Mouse (Mus musculus): ENCODE results near the gene Zfp61. TPM values are rescaled to one million over a fixed set of nuclear protein-coding genes. Genes with fewer than 3 reads are reported as not detected.

Gene Zfp61
- total RNA-seq (2014; rRNA removed; ENCODE audit: low replicate concordance) (3.4 and 14.6 TPM in 2 replicates), polyA plus RNA-seq (2015; fragmentation: Nextera tagmentation; extraction: Ambion mirVana) (6.7 and 6.8 TPM in 2 replicates)

DNA sequence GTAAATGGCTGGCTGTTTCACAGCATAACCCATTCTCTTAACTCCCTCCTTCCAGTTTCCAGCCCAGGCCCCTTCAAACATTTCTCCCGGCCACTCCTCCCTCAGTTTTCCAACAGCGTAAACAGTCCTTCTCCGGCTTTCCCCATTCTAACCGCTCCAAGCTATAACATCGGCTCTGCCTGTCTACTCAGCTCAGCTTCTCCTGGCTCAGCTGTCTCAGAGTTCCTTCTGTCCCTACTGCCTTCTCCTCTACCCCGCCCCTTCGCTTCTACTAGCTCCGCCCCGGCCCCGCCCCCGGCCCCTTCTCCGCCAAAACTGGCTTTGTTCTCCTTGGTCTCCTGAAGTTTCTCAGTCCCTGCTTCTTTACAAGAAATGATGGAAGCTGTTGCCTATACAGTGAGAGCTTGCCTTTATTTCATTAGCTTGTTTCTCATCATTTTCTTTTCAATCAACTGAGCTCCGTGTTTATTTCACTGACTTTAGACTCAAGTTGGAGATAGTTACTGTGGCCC is at the start of gene Zfp61:
TSS of gene Zfp61 (minus strand) at position 462 of the 512 bp plus-strand sequence.
- no peak within 1 kb of the TSS for H3K9ac ChIP-seq (replicated peaks; ENCODE audit: low read depth, low read length)
- no peak within 1 kb of the TSS for H3K27ac ChIP-seq (ENCODE audit: low read depth)
- ATAC-seq (ENCODE audit: insufficient read depth, low read depth): 0 out of 2 replicates have a peak, but pooled peaks have one; percentile 19

DNA sequence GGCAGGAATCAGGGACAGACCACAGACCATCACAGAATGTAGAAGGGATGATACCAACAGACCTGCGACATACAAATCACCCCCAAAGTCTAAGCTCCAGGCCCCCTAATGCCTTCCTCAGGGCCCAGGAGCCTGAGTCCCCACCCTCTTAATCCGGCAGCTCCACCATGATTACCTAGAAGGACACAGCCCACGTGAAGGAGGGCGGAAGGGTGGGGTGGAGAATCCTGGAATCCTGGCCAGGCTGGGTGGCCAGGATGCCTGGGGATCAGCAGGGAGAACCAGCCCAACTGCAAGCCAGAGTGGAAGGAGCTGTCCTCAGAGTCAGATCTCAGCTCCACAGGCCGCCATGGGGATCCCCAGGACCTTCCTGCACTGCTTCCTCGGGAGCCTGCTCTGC is 47.9 kb upstream of the Zfp61 start, which contains the start of gene Lypd5:
TSS of gene Lypd5 (plus strand) at position 301 of the 400 bp plus-strand sequence.
- no peaks in the 10 kb centered on the region for H3K27me3 ChIP-seq (ENCODE audit: control insufficient read depth, insufficient read depth, low read length)
- 31% methylated on average over 6 of the region's 6 CpGs for WGBS
- H3K36me3 ChIP-seq (replicated peaks; ENCODE audit: control insufficient read depth, insufficient read depth, low read length): no peaks in the 10 kb centered on the region
- no peak within 1 kb of the TSS for H3K4me3 ChIP-seq (ENCODE audit: low read depth, low read length)
- no peak within 1 kb of the TSS for H3K4me2 ChIP-seq (ENCODE audit: low read depth, low read length)
- H3K27ac ChIP-seq (ENCODE audit: low read depth): no peak within 1 kb of the TSS
- no peak for DNase-seq (ENCODE audit: low spot score)
- TF ChIP-seq EP300 (IDR thresholded peaks at IDR 0.05; ENCODE audit: low read depth) (no peak), CTCF (IDR thresholded peaks at IDR 0.05; ENCODE audit: low read depth) (no peak)
- H3K9me3 ChIP-seq (replicated peaks; ENCODE audit: control insufficient read depth, low read length): no peaks in the 10 kb centered on the region
- no peaks in the 10 kb centered on the region for H3K4me1 ChIP-seq (ENCODE audit: control insufficient read depth, insufficient read depth)
- no peak for ATAC-seq (ENCODE audit: insufficient read depth, low read depth)
- H3K9ac ChIP-seq (replicated peaks; ENCODE audit: low read depth, low read length): no peak within 1 kb of the TSS

More for the DNA sequence above, at the start of gene Zfp61:
- peaks cover 4% of the 10 kb centered on the region for H3K4me1 ChIP-seq (ENCODE audit: control insufficient read depth, insufficient read depth)
- peak within 1 kb of the TSS; percentile 71 for H3K4me3 ChIP-seq (ENCODE audit: low read depth, low read length)
- peak; percentile 51 for DNase-seq (ENCODE audit: low spot score)
- H3K36me3 ChIP-seq (replicated peaks; ENCODE audit: control insufficient read depth, insufficient read depth, low read length): peaks cover 11% of the 10 kb centered on the region
- H3K9me3 ChIP-seq (replicated peaks; ENCODE audit: control insufficient read depth, low read length): no peaks in the 10 kb centered on the region
- TF ChIP-seq CTCF (IDR thresholded peaks at IDR 0.05; ENCODE audit: low read depth): no peak
- no peak for TF ChIP-seq EP300 (IDR thresholded peaks at IDR 0.05; ENCODE audit: low read depth)
- WGBS: 2% methylated on average over 13 of the region's 13 CpGs
- peak within 1 kb of the TSS; percentile 86 for H3K4me2 ChIP-seq (ENCODE audit: low read depth, low read length)
- H3K27me3 ChIP-seq (ENCODE audit: control insufficient read depth, insufficient read depth, low read length): no peaks in the 10 kb centered on the region

DNA sequence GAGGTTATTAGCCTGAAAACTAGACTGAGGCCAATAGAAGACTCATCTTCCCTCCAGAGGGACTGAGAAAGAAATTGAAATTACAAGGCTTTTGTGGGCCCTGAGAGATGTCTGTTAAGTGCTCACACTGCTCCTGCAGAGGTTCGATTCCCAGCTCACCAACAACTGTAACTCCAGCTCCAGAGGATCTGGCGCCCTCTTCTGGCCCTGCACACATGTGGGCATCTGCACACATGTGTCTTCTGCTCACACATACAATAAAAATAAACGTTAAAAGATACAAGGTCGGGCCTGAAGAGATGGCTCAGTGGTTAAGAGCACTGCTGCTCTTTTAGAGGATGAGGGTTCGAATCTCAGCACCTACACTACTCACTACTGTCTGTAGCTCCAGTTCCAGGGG is 45.4 kb upstream of the Zfp61 start:
- H3K27me3 ChIP-seq (ENCODE audit: control insufficient read depth, insufficient read depth, low read length): no peaks in the 10 kb centered on the region
- no peak overlapping the region for H3K4me3 ChIP-seq (ENCODE audit: low read depth, low read length)
- H3K4me1 ChIP-seq (ENCODE audit: control insufficient read depth, insufficient read depth): no peaks in the 10 kb centered on the region
- ATAC-seq (ENCODE audit: insufficient read depth, low read depth) (no peak), DNase-seq (ENCODE audit: low spot score) (no peak)
- H3K36me3 ChIP-seq (replicated peaks; ENCODE audit: control insufficient read depth, insufficient read depth, low read length): no peaks in the 10 kb centered on the region
- no peak overlapping the region for H3K27ac ChIP-seq (ENCODE audit: low read depth)
- no peaks in the 10 kb centered on the region for H3K9me3 ChIP-seq (replicated peaks; ENCODE audit: control insufficient read depth, low read length)
- no peak overlapping the region for H3K4me2 ChIP-seq (ENCODE audit: low read depth, low read length)
- no peak overlapping the region for H3K9ac ChIP-seq (replicated peaks; ENCODE audit: low read depth, low read length)
- 62% methylated on average over 5 of the region's 5 CpGs for WGBS
- TF ChIP-seq CTCF (IDR thresholded peaks at IDR 0.05; ENCODE audit: low read depth) (no peak), EP300 (IDR thresholded peaks at IDR 0.05; ENCODE audit: low read depth) (no peak)

DNA sequence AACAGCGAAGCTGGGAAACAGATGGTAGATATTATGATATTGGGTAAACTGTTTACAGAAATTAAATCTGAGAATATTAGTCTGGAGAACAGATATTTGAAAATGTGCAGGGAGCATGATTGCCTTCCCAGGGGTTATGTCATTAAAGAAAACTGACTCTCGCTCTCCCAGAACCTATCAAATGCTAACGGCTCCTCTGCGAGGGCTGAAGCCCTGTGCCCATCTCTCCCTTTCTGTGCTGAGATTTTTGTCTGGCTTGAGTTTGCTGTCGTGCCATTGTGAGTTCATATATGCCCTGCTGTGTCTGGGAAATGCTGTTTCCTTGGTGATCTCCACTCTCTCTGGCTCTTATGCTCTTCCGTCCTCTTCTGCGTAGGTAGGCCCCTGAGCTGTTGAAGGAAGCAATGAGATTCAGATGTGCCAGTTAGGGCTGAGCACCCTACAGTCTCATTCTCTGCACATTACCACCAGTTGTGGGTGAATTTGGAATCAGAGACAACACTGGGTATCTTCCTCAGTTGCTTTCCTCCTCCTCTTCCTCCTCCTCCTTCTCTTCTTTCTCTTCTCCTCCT is 42.8 kb upstream of the Zfp61 start:
- 74% methylated on average over 7 of the region's 7 CpGs for WGBS
- no peak for TF ChIP-seq EP300 (IDR thresholded peaks at IDR 0.05; ENCODE audit: low read depth)
- TF ChIP-seq CTCF (IDR thresholded peaks at IDR 0.05; ENCODE audit: low read depth): no peak
- Histone ChIP-seq H3K36me3 (replicated peaks; ENCODE audit: control insufficient read depth, insufficient read depth, low read length) (no peaks in the 10 kb centered on the region), H3K9me3 (replicated peaks; ENCODE audit: control insufficient read depth, low read length) (no peaks in the 10 kb centered on the region), H3K4me1 (ENCODE audit: control insufficient read depth, insufficient read depth) (no peaks in the 10 kb centered on the region), H3K4me2 (ENCODE audit: low read depth, low read length) (no peak overlapping the region), H3K9ac (replicated peaks; ENCODE audit: low read depth, low read length) (no peak overlapping the region), H3K27me3 (ENCODE audit: control insufficient read depth, insufficient read depth, low read length) (no peaks in the 10 kb centered on the region), H3K4me3 (ENCODE audit: low read depth, low read length) (no peak overlapping the region), H3K27ac (ENCODE audit: low read depth) (no peak overlapping the region)
- no peak for ATAC-seq (ENCODE audit: insufficient read depth, low read depth)
- DNase-seq (ENCODE audit: low spot score): no peak

DNA sequence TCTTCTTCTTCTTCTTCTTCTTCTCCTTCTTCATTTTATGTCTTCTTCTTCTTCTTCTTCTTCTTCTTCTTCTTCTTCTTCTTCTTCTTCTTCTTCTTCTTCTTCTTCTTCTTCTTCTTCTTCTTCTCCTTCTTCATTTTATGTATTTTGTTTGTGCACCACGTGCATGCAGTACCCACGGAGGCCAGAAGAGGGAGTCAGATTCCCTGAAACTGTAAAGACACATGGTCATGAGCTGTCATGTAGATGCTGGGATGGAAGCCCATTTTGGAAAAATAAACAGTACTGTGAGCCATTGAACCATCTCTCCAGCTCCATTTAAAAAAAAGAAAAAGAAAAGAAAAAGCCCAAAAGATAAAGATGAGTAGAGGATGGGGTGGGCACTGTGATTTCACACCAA is 37.2 kb upstream of the Zfp61 start:
- H3K36me3 ChIP-seq (replicated peaks; ENCODE audit: control insufficient read depth, insufficient read depth, low read length): no peaks in the 10 kb centered on the region
- no peaks in the 10 kb centered on the region for H3K9me3 ChIP-seq (replicated peaks; ENCODE audit: control insufficient read depth, low read length)
- H3K4me1 ChIP-seq (ENCODE audit: control insufficient read depth, insufficient read depth): no peaks in the 10 kb centered on the region
- peaks cover 18% of the 10 kb centered on the region for H3K27me3 ChIP-seq (ENCODE audit: control insufficient read depth, insufficient read depth, low read length)
- no peak for TF ChIP-seq EP300 (IDR thresholded peaks at IDR 0.05; ENCODE audit: low read depth)
- TF ChIP-seq CTCF (IDR thresholded peaks at IDR 0.05; ENCODE audit: low read depth): no peak
- H3K9ac ChIP-seq (replicated peaks; ENCODE audit: low read depth, low read length): no peak overlapping the region
- ATAC-seq (ENCODE audit: insufficient read depth, low read depth) (no peak), DNase-seq (ENCODE audit: low spot score) (no peak)
- H3K4me2 ChIP-seq (ENCODE audit: low read depth, low read length): no peak overlapping the region
- 33% methylated on average over 2 of the region's 2 CpGs for WGBS
- no peak overlapping the region for H3K4me3 ChIP-seq (ENCODE audit: low read depth, low read length)
- no peak overlapping the region for H3K27ac ChIP-seq (ENCODE audit: low read depth)
